Mouse (Mus musculus): ENCODE results near the gene Smarcb1. TPM values are rescaled to one million over a fixed set of nuclear protein-coding genes. Genes with fewer than 3 reads are reported as not detected.

Smarcb1 gene
- polyA plus RNA-seq, 1 experiment: 43.2 TPM

DNA sequence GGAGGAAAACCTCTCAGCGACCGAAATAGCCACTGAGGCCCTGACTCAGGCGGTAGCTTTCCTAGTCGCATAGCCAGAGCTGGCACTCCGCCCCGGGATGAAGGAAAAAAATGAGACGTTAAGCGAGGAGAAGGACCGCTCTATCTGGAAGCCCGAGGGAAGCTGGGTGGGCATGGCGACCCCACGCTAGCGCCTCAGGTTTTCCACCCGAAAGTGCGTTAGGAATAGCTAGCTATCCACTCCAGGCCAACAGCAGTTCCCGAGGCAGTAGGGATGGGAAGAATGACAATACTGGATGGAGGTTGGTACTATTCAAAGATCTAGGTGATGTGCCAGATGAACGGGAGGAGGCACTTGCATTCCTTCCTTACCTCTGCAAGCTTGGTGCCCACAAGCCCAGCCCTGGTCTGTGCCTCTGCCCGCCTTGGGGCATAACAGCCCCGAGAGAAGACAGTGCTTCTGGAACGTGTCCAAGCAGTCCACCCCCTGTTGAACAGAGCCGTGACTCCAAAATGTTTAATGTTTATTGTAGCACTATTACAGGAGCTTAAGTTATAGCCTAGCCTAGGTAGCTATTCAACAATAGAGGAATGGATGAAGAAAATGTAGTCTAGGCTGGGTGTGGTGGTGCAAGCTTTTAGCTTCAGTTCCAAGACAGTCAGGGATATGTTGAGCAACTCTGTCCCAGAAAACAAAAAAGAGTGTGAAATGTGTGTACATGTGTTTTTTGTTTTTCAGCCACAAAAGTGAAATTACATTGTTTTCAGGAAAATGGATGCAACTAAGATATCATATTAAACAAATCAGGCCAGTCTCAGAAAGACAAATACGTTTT, 526 bp upstream of the Smarcb1 start:
- 6% methylated on average over 22 of the region's 22 CpGs for WGBS
- H3K4me1 ChIP-seq (ENCODE audit: control insufficient read depth, insufficient read depth, insufficient read length): no peaks in the 10 kb centered on the region; the same call in 1 of the 2 replicates
- peak overlapping the region; percentile 99 for H3K4me3 ChIP-seq (ENCODE audit: extremely low read depth, insufficient read depth, insufficient read length)
- TF ChIP-seq CTCF (IDR thresholded peaks at IDR 0.05; ENCODE audit: extremely low read depth, insufficient read depth, insufficient read length, insufficient replicate concordance) (no peak), POLR2A (IDR thresholded peaks at IDR 0.05; ENCODE audit: low read depth, low read length) (no peak)
- H3K36me3 ChIP-seq (ENCODE audit: control insufficient read depth, insufficient read depth, low read length): no peaks in the 10 kb centered on the region
- no peaks in the 10 kb centered on the region for H3K27me3 ChIP-seq (ENCODE audit: control insufficient read depth, insufficient read depth, low read length)
- DNase-seq (ENCODE audit: low read depth in 1 of 2, low spot score in 2 of 2): no peak
- H3K27ac ChIP-seq (ENCODE audit: insufficient read depth, low read length): peak overlapping the region; percentile 71

GRCm38 (mm10) chr10:75919026-75919425, 2.4 kb downstream of the Smarcb1 start:
- H3K4me1 ChIP-seq (ENCODE audit: control insufficient read depth, insufficient read depth, insufficient read length): no peaks in the 10 kb centered on the region; the same call in 1 of the 2 replicates
- 93% methylated on average over 5 of the region's 5 CpGs for WGBS
- no peak overlapping the region for H3K27ac ChIP-seq (ENCODE audit: insufficient read depth, low read length)
- no peak for TF ChIP-seq CTCF (IDR thresholded peaks at IDR 0.05; ENCODE audit: extremely low read depth, insufficient read depth, insufficient read length, insufficient replicate concordance)
- TF ChIP-seq POLR2A (IDR thresholded peaks at IDR 0.05; ENCODE audit: low read depth, low read length): no peak
- no peak overlapping the region for H3K4me3 ChIP-seq (ENCODE audit: extremely low read depth, insufficient read depth, insufficient read length)
- H3K36me3 ChIP-seq (ENCODE audit: control insufficient read depth, insufficient read depth, low read length): peaks cover 15% of the 10 kb centered on the region
- no peaks in the 10 kb centered on the region for H3K27me3 ChIP-seq (ENCODE audit: control insufficient read depth, insufficient read depth, low read length)
- no peak for DNase-seq (ENCODE audit: low read depth in 1 of 2, low spot score in 2 of 2)

DNA sequence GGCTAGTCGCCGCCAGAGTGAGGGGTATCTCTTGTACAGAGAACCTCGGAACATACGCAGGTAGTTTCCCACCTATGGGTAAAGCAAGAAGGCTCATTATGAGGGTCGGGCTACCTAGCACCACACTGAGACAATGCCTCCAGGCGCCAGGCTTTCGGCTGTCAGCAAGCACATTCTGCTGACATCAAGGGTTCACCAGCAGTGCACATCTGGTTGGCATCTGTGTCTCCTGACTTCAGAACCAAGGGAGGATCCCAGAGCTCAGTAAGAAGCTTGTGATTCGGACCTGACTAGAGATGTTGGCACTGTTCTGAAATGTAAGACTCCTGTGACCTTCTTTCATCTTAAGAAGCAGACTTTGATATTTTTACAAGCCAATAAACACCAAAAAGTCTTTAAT, 4.6 kb downstream of the Smarcb1 start:
- 95% methylated on average over 8 of the region's 8 CpGs for WGBS
- no peak for DNase-seq (ENCODE audit: low read depth in 1 of 2, low spot score in 2 of 2)
- no peak for TF ChIP-seq POLR2A (IDR thresholded peaks at IDR 0.05; ENCODE audit: low read depth, low read length)
- no peak for TF ChIP-seq CTCF (IDR thresholded peaks at IDR 0.05; ENCODE audit: extremely low read depth, insufficient read depth, insufficient read length, insufficient replicate concordance)
- H3K4me1 ChIP-seq (ENCODE audit: control insufficient read depth, insufficient read depth, insufficient read length): no peaks in the 10 kb centered on the region
- H3K4me3 ChIP-seq (ENCODE audit: extremely low read depth, insufficient read depth, insufficient read length): no peak overlapping the region
- peaks cover 15% of the 10 kb centered on the region for H3K36me3 ChIP-seq (ENCODE audit: control insufficient read depth, insufficient read depth, low read length)
- H3K27ac ChIP-seq (ENCODE audit: insufficient read depth, low read length): no peak overlapping the region
- no peaks in the 10 kb centered on the region for H3K27me3 ChIP-seq (ENCODE audit: control insufficient read depth, insufficient read depth, low read length)

DNA sequence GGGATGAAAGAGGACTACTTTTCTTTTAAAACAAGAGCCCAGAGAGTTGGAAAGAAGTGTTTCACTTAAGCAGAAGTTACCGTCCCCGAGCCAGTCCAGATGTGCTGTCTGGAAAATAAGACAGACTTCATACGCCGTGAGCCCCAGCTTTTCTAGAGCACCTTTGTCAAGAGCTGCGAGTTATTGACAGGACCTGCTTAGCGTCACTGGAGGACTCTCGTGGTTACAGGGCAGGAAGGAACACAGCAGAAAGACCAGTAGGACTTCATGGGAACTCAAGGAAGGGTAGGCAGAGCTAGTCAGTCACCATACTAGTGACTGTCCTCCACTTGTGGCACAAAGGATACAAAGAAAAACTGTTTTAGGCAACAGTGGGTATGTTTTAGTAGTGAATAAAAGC, 5.9 kb downstream of the Smarcb1 start:
- H3K27ac ChIP-seq (ENCODE audit: insufficient read depth, low read length): no peak overlapping the region
- DNase-seq (ENCODE audit: low read depth in 1 of 2, low spot score in 2 of 2): no peak

DNA sequence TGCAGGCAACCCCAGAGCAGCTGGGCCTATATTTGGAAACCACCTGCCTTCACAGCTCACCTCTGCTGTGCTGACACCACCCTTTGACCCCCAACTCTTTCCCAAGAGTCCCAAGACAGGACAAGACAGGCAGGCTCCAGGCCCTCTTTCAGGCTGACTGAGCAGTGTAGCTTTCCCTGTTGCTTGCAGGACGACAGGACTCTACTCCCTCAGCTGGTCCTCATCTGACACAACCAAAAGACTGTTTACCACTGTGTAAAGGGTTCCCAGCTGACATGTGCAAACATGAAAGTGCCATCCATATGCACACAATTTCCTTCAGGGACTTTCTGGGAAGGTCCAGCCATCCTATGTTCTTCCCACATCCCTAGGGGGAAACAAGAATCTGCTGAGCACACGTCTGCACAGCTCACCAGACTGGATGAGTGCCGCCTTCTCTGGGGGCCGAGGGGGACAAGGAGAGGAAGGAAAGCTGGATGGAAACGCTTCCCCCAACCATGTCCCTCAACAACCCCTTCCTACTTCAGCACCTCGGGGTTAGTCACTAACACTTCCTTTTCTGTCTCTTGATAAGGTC, 8.3 kb downstream of the Smarcb1 start:
- DNase-seq (ENCODE audit: low read depth in 1 of 2, low spot score in 2 of 2): no peak
- Histone ChIP-seq H3K27me3 (ENCODE audit: control insufficient read depth, insufficient read depth, low read length) (no peaks in the 10 kb centered on the region), H3K4me3 (ENCODE audit: extremely low read depth, insufficient read depth, insufficient read length) (no peak overlapping the region), H3K36me3 (ENCODE audit: control insufficient read depth, insufficient read depth, low read length) (peaks cover 31% of the 10 kb centered on the region), H3K4me1 (ENCODE audit: control insufficient read depth, insufficient read depth, insufficient read length) (no peaks in the 10 kb centered on the region), H3K27ac (ENCODE audit: insufficient read depth, low read length) (no peak overlapping the region)
- TF ChIP-seq CTCF (IDR thresholded peaks at IDR 0.05; ENCODE audit: extremely low read depth, insufficient read depth, insufficient read length, insufficient replicate concordance) (no peak), POLR2A (IDR thresholded peaks at IDR 0.05; ENCODE audit: low read depth, low read length) (no peak)
- 59% methylated on average over 6 of the region's 6 CpGs for WGBS

More for the DNA sequence above, 5.9 kb downstream of the Smarcb1 start:
- no peaks in the 10 kb centered on the region for H3K27me3 ChIP-seq (ENCODE audit: control insufficient read depth, insufficient read depth, low read length)
- WGBS: 83% methylated on average over 7 of the region's 7 CpGs
- H3K4me3 ChIP-seq (ENCODE audit: extremely low read depth, insufficient read depth, insufficient read length): no peak overlapping the region
- no peak for TF ChIP-seq CTCF (IDR thresholded peaks at IDR 0.05; ENCODE audit: extremely low read depth, insufficient read depth, insufficient read length, insufficient replicate concordance)
- TF ChIP-seq POLR2A (IDR thresholded peaks at IDR 0.05; ENCODE audit: low read depth, low read length): no peak
- H3K4me1 ChIP-seq (ENCODE audit: control insufficient read depth, insufficient read depth, insufficient read length): no peaks in the 10 kb centered on the region
- H3K36me3 ChIP-seq (ENCODE audit: control insufficient read depth, insufficient read depth, low read length): peaks cover 23% of the 10 kb centered on the region

GRCm38 (mm10) chr10:75910698-75911097, 10.7 kb downstream of the Smarcb1 start:
- no peak overlapping the region; the same call in 1 of the 2 replicates for H3K27ac ChIP-seq (ENCODE audit: insufficient read depth, low read length)
- H3K36me3 ChIP-seq (ENCODE audit: control insufficient read depth, insufficient read depth, low read length): peaks cover 33% of the 10 kb centered on the region
- H3K27me3 ChIP-seq (ENCODE audit: control insufficient read depth, insufficient read depth, low read length): no peaks in the 10 kb centered on the region
- WGBS: 84% methylated on average over 2 of the region's 2 CpGs
- no peaks in the 10 kb centered on the region for H3K4me1 ChIP-seq (ENCODE audit: control insufficient read depth, insufficient read depth, insufficient read length)
- no peak for DNase-seq (ENCODE audit: low read depth in 1 of 2, low spot score in 2 of 2)
- no peak overlapping the region for H3K4me3 ChIP-seq (ENCODE audit: extremely low read depth, insufficient read depth, insufficient read length)
- TF ChIP-seq CTCF (IDR thresholded peaks at IDR 0.05; ENCODE audit: extremely low read depth, insufficient read depth, insufficient read length, insufficient replicate concordance) (no peak), POLR2A (IDR thresholded peaks at IDR 0.05; ENCODE audit: low read depth, low read length) (no peak)

- H3K4me3 ChIP-seq (ENCODE audit: extremely low read depth, insufficient read depth, insufficient read length): no peak overlapping the region
- no peaks in the 10 kb centered on the region for H3K4me1 ChIP-seq (ENCODE audit: control insufficient read depth, insufficient read depth, insufficient read length)
- no peak overlapping the region for H3K27ac ChIP-seq (ENCODE audit: insufficient read depth, low read length)
- TF ChIP-seq POLR2A (IDR thresholded peaks at IDR 0.05; ENCODE audit: low read depth, low read length) (no peak), CTCF (IDR thresholded peaks at IDR 0.05; ENCODE audit: extremely low read depth, insufficient read depth, insufficient read length, insufficient replicate concordance) (no peak)
- H3K27me3 ChIP-seq (ENCODE audit: control insufficient read depth, insufficient read depth, low read length): no peaks in the 10 kb centered on the region
- peaks cover 43% of the 10 kb centered on the region for H3K36me3 ChIP-seq (ENCODE audit: control insufficient read depth, insufficient read depth, low read length)
- WGBS: 87% methylated on average over 4 of the region's 4 CpGs
- no peak for DNase-seq (ENCODE audit: low read depth in 1 of 2, low spot score in 2 of 2)
Observed at GRCm38 (mm10) chr10:75906882-75907281, 14.5 kb downstream of the Smarcb1 start.
